In genomic region chr4:120242783-120243262, GRCm38 (mm10) we compare ENCODE assay signal across 8 mouse cellular contexts. TPM values are rescaled to one million over a fixed set of nuclear protein-coding genes. Genes with fewer than 3 reads are reported as not detected.
A peak's percentile ranks its signal among the peaks of the same experiment; 100 is the strongest.
DNase-seq lines count a peak whose midpoint lies in the region; ATAC-seq lines count a peak whose summit lies in the region.

No protein-coding gene starts in this region.

- H3K9me3 ChIP-seq in heart, embryonic 11.5 days (replicated peaks; ENCODE audit: control insufficient read depth, low read length): no peaks in the 10 kb centered on the region
- no peaks in the 10 kb centered on the region for H3K9me3 ChIP-seq in heart, embryonic 14.5 days (ENCODE audit: control insufficient read depth, low read length)
- H3K9me3 ChIP-seq in midbrain, embryonic 11.5 days (ENCODE audit: control insufficient read depth, low read length): no peaks in the 10 kb centered on the region

- H3K9ac ChIP-seq in heart, embryonic 11.5 days (ENCODE audit: low read depth, low read length): no peak overlapping the region
- no peak overlapping the region for H3K9ac ChIP-seq in heart, embryonic 14.5 days (ENCODE audit: low read length)
- no peak overlapping the region for H3K9ac ChIP-seq in midbrain, embryonic 11.5 days (ENCODE audit: low read length)

- peaks cover 13% of the 10 kb centered on the region for H3K4me1 ChIP-seq in heart, embryonic 11.5 days (ENCODE audit: control insufficient read depth, insufficient read depth, low read length)
- peaks cover 16 to 20% of the 10 kb centered on the region in 2 experiments for H3K4me1 ChIP-seq in heart, embryonic 14.5 days (ENCODE audit: control insufficient read depth in 2 of 2, insufficient read depth in 2 of 2, low read length in 2 of 2)
- H3K4me1 ChIP-seq in midbrain, embryonic 11.5 days (ENCODE audit: control insufficient read depth, insufficient read depth, low read length): peaks cover 12% of the 10 kb centered on the region

- DNase-seq in heart, adult 8-10 months (ENCODE audit: low spot score): no peak
- peak; percentile 84 to 86 for DNase-seq in cerebellum, postnatal 25 days
- DNase-seq in layer of hippocampus, postnatal 36 days: peak; percentile 88 to 91
- DNase-seq in midbrain, embryonic 11.5 days (ENCODE audit: low spot score, missing footprints): peak; percentile 90
- DNase-seq in testis, postnatal 14 days (ENCODE audit: low spot score): peak; percentile 88
- no peak for DNase-seq in urinary bladder, postnatal 14 days (ENCODE audit: low spot score)

- WGBS in heart, embryonic 11.5 days (ENCODE audit: insufficient replicate concordance): 6% methylated on average over 10 of the region's 10 CpGs
- WGBS in heart, embryonic 14.5 days: 5% methylated on average over 8 of the region's 10 CpGs
- WGBS in midbrain, embryonic 11.5 days: 4% methylated on average over 8 of the region's 10 CpGs

- ATAC-seq in heart, embryonic 11.5 days (replicated peaks; ENCODE audit: insufficient number of reproducible peaks, low FRiP score, low TSS enrichment): no peak
- ATAC-seq in heart, embryonic 14.5 days (ENCODE audit: insufficient number of reproducible peaks, insufficient read depth, low FRiP score, low read depth): peak; percentile 40; the same call in 1 of the 2 replicates
- ATAC-seq in midbrain, embryonic 11.5 days (ENCODE audit: low FRiP score): peak; percentile 73

- H3K36me3 ChIP-seq in heart, embryonic 11.5 days (ENCODE audit: control insufficient read depth, insufficient read depth, low read length): no peaks in the 10 kb centered on the region
- H3K36me3 ChIP-seq in heart, embryonic 14.5 days (ENCODE audit: control insufficient read depth, insufficient read depth, low read length): no peaks in the 10 kb centered on the region
- H3K36me3 ChIP-seq in midbrain, embryonic 11.5 days (ENCODE audit: control insufficient read depth, insufficient read depth, low read length): no peaks in the 10 kb centered on the region

- no peak overlapping the region for H3K27ac ChIP-seq in heart, embryonic 11.5 days (ENCODE audit: low read depth, low read length)
- no peak overlapping the region for H3K27ac ChIP-seq in heart, embryonic 14.5 days (replicated peaks in 1 of 2; ENCODE audit: control insufficient read depth in 1 of 2, insufficient read depth in 1 of 2, low read depth in 2 of 2, low read length in 2 of 2)
- no peak overlapping the region for H3K27ac ChIP-seq in midbrain, embryonic 11.5 days (ENCODE audit: low read depth, low read length)

- H3K27me3 ChIP-seq in heart, embryonic 11.5 days (ENCODE audit: control insufficient read depth, insufficient read depth, low read length): peaks cover 21% of the 10 kb centered on the region
- H3K27me3 ChIP-seq in heart, embryonic 14.5 days (ENCODE audit: control insufficient read depth, insufficient read depth, low read length): peaks cover 28% of the 10 kb centered on the region
- no peaks in the 10 kb centered on the region for H3K27me3 ChIP-seq in midbrain, embryonic 11.5 days (ENCODE audit: control insufficient read depth, insufficient read depth, low read length)

- H3K4me2 ChIP-seq in heart, embryonic 11.5 days: peak overlapping the region; percentile 28; the same call in 1 of the 2 replicates
- peak overlapping the region; percentile 9; the same call in 1 of the 2 replicates for H3K4me2 ChIP-seq in heart, embryonic 14.5 days (ENCODE audit: low read length)
- peak overlapping the region; percentile 37 for H3K4me2 ChIP-seq in midbrain, embryonic 11.5 days

- no peak overlapping the region for H3K4me3 ChIP-seq in heart, embryonic 11.5 days (ENCODE audit: low read depth, low read length)
- H3K4me3 ChIP-seq in heart, embryonic 14.5 days (ENCODE audit: control insufficient read depth in 1 of 2, insufficient read depth in 1 of 2, low read depth in 1 of 2, low read length in 2 of 2): no peak overlapping the region
- H3K4me3 ChIP-seq in midbrain, embryonic 11.5 days (ENCODE audit: low read depth, low read length): peak overlapping the region; percentile 14; the same call in 1 of the 2 replicates

RNA-seq across cellular contexts. Expression of gene Foxo6, which starts 44.3 kb away (rescaled TPM):
- polyA plus RNA-seq in heart, embryonic 11.5 days (2014; fragmentation: Nextera tagmentation; extraction: Ambion mirVana): 0.21 and 0.29 TPM in 2 replicates
- 1 to 10 TPM; 2.3 to 6.3 (median 3.3) TPM for total RNA-seq in heart, adult 8-10 months (2022)
- 0.18 and 0.24 TPM in 2 replicates for polyA plus RNA-seq in heart, embryonic 14.5 days (2014; fragmentation: Nextera tagmentation; extraction: Ambion mirVana)
- total RNA-seq in layer of hippocampus, postnatal 36 days (2021): 10 to 100 TPM; 37.1 to 38.6 TPM
- 0.11 and 0.25 TPM in 2 replicates for polyA plus RNA-seq in midbrain, embryonic 11.5 days (2014; fragmentation: Nextera tagmentation; extraction: Ambion mirVana)

Comparison
In these comparisons a context has a peak if more than half of its experiments do, and no peak if none do; other contexts are left out.
1. DNase-seq: peak in cerebellum, postnatal 25 days (2 of 2), layer of hippocampus, postnatal 36 days (2 of 2), midbrain, embryonic 11.5 days (single experiment) and testis, postnatal 14 days (single experiment); none in heart, adult 8-10 months (single experiment) and urinary bladder, postnatal 14 days (single experiment).
2. Peak in every context shown above with its lines, with median percentiles within 50 percentile points of each other: H3K4me2 ChIP-seq.